Mouse (Mus musculus) liver, embryonic 11.5 days (tissue): Measurements from ENCODE around the gene Sf3a3. TPM values are rescaled to one million over a fixed set of nuclear protein-coding genes. Genes with fewer than 3 reads are reported as not detected.
A peak's percentile ranks its signal among the peaks of the same experiment; 100 is the strongest.

Experiments
- ATAC-seq: fragments of 200-750 bp; cut with Nextera tagmentation; replicated peaks from 2 replicates; pipeline ENCODE4 v1.8.0; 2017; ENCODE audit warnings: moderate number of reproducible peaks, mild to moderate bottlenecking, moderate TSS enrichment, moderate library complexity; ENCODE audit not compliant: low FRiP score
- DNase-seq: peaks from one replicate; pipeline ENCODE4 v3.0.0-alpha.2; 2017; ENCODE audit warnings: low spot score
- H3K27ac ChIP-seq: fragments of 300-500 bp; sonication (generic); 2 replicates; pipeline ENCODE4 v1.5.1; 2014; ENCODE audit warnings: mild to moderate bottlenecking, low read depth, low read length, control low read depth
- H3K27me3 ChIP-seq: fragments of 300-500 bp; sonication (generic); replicated peaks from 2 replicates; pipeline ENCODE4 v1.6.1; 2014; ENCODE audit warnings: low read length, mixed read lengths; ENCODE audit not compliant: control insufficient read depth, insufficient read depth
- H3K36me3 ChIP-seq: fragments of 300-500 bp; sonication (generic); 2 replicates; pipeline ENCODE4 v1.6.1; 2014; ENCODE audit warnings: mild to moderate bottlenecking, low read length, moderate library complexity, mixed read lengths; ENCODE audit not compliant: control insufficient read depth, insufficient read depth
- H3K4me1 ChIP-seq: fragments of 300-500 bp; sonication (generic); replicated peaks from 2 replicates; pipeline ENCODE4 v1.6.1; 2014; ENCODE audit warnings: low read length, mixed read lengths; ENCODE audit not compliant: control insufficient read depth, insufficient read depth
- H3K4me2 ChIP-seq: fragments of 300-500 bp; sonication (generic); 2 replicates; pipeline ENCODE4 v1.6.1; 2014; ENCODE audit warnings: mild to moderate bottlenecking, control low read depth, moderate library complexity
- H3K4me3 ChIP-seq: fragments of 300-500 bp; sonication (generic); 2 replicates; pipeline ENCODE4 v1.5.1; 2014; ENCODE audit warnings: low read depth, low read length, control low read depth
- H3K9ac ChIP-seq: fragments of 300-500 bp; sonication (generic); 2 replicates; pipeline ENCODE4 v1.6.1; 2014; ENCODE audit warnings: low read depth, low read length, control low read depth
- H3K9me3 ChIP-seq: fragments of 300-500 bp; sonication (generic); 2 replicates; pipeline ENCODE4 v1.6.1; 2016; ENCODE audit warnings: low read length, inconsistent platforms, mixed read lengths; ENCODE audit not compliant: control insufficient read depth
- WGBS: fragments of 180-500 bp; shearing (Covaris S2); extraction: QIAGEN DNeasy Blood & Tissue Kit; methylation state at CpG from one replicate; pipeline ENCODE4 v1.1.7; 2014; 5-methylcytosine and 5-hydroxymethylcytosine counted together
- microRNA counts: library from miRNA; unstranded; fragments of <30 nt; microRNA quantifications from one replicate; lab custom pipeline; 2015
- microRNA-seq: library from miRNA; unstranded; fragments of <30 nt; microRNA quantifications from one replicate; pipeline ENCODE4, GENCODE M21; 2017; ENCODE audit warnings: borderline number of aligned reads
- polyA plus RNA-seq: library from polyadenylated mRNA; unstranded; fragments of >200 nt; fragmentation: Nextera tagmentation; extraction: Ambion mirVana; gene quantifications from 2 replicates; pipeline ENCODE4 v1.2.1, GENCODE M21; 2014

The Sf3a3 gene
- polyA plus RNA-seq, 1 experiment from 2014 or later: 172 TPM

DNA sequence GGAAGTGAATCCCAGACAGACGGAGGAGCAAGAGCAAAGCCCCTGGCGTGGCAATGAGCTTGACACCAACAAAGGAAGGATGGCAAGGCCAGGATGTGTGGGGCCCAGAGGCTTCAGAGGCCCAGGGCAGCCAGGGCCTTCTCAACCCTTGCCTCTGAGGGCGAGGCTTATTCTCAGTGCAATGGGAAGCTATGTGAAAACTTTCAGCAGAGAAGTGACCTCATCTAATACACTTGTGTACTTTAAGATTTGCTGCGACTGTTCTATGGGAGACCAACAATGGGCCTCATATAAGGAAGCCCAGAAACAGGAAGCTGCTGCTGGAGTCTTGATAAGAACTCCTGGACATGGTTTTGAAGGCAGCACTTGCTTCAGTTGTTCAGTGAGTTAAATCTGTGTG lies 57.5 kb downstream of the Sf3a3 start:
- Histone ChIP-seq H3K4me3 (no peak overlapping the region), H3K4me1 (peaks cover 72% of the 10 kb centered on the region), H3K27ac (peak overlapping the region; percentile 67), H3K9ac (no peak overlapping the region), H3K9me3 (no peaks in the 10 kb centered on the region), H3K36me3 (no peaks in the 10 kb centered on the region), H3K27me3 (no peaks in the 10 kb centered on the region), H3K4me2 (peak overlapping the region; percentile 24)
- WGBS: 39% methylated on average over 4 of the region's 4 CpGs
- DNase-seq: no peak
- ATAC-seq: 0 out of 2 replicates have a peak, but pooled peaks have one; percentile 2

DNA sequence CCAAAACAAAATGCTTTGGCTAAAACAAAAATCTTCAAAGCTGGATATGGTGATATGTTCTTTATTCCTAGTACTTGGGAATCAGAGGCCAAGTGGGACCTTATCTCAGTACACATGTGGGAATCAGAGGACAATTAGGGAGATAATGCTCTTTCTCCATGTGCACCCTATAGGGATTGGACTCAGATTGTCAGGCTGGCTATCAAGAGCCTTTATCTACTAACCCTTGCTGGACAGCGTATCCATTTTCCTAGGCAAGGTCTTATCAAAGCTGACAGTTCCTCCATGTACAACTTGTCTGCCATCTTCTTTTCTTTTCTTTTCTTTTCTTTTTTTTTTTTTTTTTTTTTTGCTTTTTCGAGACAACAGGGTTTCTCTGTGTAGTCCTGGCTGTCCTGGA lies 58.9 kb downstream of the Sf3a3 start:
- Histone ChIP-seq H3K36me3 (peaks cover under 1% of the 10 kb centered on the region), H3K4me3 (no peak overlapping the region), H3K4me1 (peaks cover 61% of the 10 kb centered on the region), H3K27me3 (no peaks in the 10 kb centered on the region), H3K27ac (no peak overlapping the region), H3K4me2 (0 out of 2 replicates have a peak overlapping the region, but pooled peaks have one; percentile 12), H3K9ac (no peak overlapping the region), H3K9me3 (no peaks in the 10 kb centered on the region)
- no peak for ATAC-seq
- no peak for DNase-seq
- 44% methylated on average over 1 of the region's 2 CpGs for WGBS

DNA sequence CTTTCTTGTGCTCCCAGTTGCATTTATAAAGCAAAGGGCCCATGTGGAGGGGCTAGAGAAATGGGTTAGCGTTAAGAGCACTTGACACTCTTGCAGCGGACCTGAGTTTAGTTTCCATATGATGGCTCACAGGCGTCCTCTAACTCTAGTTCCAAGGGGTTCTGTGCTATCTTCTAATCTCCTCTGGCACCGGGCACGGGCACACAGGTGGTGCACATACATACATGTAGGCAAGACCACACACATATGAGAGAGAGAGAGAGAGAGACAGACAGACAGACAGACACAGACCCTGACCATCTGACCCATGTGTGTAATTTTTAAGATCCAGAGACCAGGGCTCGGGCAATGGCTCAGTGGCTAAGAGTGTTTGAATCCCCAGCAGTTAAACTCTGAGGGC lies 59.4 kb downstream of the Sf3a3 start:
- Histone ChIP-seq H3K9ac (peak overlapping the region; percentile 26; the same call in 1 of the 2 replicates), H3K36me3 (peaks cover 4% of the 10 kb centered on the region), H3K4me1 (peaks cover 56% of the 10 kb centered on the region), H3K4me2 (peak overlapping the region; percentile 65), H3K27ac (peak overlapping the region; percentile 84), H3K9me3 (no peaks in the 10 kb centered on the region), H3K4me3 (peak overlapping the region; percentile 19; the same call in 1 of the 2 replicates), H3K27me3 (no peaks in the 10 kb centered on the region)
- WGBS: 70% methylated on average over 6 of the region's 6 CpGs
- DNase-seq (no peak), ATAC-seq (peak; percentile 19)

DNA sequence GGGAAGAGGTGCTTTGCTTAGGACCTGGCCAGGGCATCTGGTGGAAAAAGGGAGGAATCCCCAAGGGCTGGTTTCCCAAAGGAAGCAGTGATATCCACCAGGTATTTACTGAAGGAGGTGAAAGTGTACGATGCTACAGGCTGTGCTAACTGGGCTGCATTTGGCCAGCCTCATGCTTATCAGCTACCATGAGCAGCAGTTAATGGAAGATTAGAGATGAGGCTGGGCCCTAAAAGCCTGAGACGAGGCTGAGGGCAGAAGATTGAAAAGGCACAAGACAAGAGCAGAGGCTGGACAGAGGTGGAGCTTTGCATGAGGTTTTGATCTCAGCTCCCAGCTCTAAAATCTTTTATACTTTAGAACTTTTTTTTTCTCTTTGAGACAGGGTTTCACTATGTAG lies 59.9 kb downstream of the Sf3a3 start:
- peak overlapping the region; percentile 84 for H3K27ac ChIP-seq
- H3K27me3 ChIP-seq: no peaks in the 10 kb centered on the region
- peak overlapping the region; percentile 26; the same call in 1 of the 2 replicates for H3K9ac ChIP-seq
- H3K36me3 ChIP-seq: peaks cover 8% of the 10 kb centered on the region
- peaks cover 52% of the 10 kb centered on the region for H3K4me1 ChIP-seq
- H3K4me2 ChIP-seq: peak overlapping the region; percentile 65
- peak; percentile 92 for ATAC-seq
- peak overlapping the region; percentile 19; the same call in 1 of the 2 replicates for H3K4me3 ChIP-seq
- no peaks in the 10 kb centered on the region for H3K9me3 ChIP-seq
- WGBS: 15% methylated on average over 2 of the region's 2 CpGs
- DNase-seq: no peak

DNA sequence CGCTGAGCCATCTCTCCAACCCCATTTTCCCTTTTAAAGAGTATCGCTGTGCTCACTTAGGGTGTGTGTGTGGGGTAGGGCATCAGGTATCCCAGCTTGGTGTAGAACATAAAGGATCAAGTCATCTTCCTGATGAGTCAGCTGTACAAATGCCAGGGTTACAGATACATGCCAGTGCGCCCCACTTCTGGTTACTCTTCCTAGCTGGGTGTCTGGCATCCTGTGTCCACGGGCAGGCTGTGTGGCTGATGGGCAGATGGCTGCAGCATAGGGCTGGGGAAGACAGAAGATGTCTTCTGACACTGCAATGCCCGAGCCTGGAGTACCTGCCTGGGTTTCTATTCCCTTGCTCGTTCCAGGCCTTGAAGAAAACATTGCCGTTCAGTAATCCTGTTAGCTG lies 66.8 kb downstream of the Sf3a3 start:
- no peak overlapping the region for H3K4me2 ChIP-seq
- 93% methylated on average over 7 of the region's 7 CpGs for WGBS
- H3K9ac ChIP-seq: no peak overlapping the region
- ATAC-seq: no peak
- H3K27ac ChIP-seq: no peak overlapping the region
- no peaks in the 10 kb centered on the region for H3K9me3 ChIP-seq
- no peak overlapping the region for H3K4me3 ChIP-seq
- H3K4me1 ChIP-seq: no peaks in the 10 kb centered on the region
- no peaks in the 10 kb centered on the region for H3K27me3 ChIP-seq
- peaks cover 29% of the 10 kb centered on the region for H3K36me3 ChIP-seq
- no peak for DNase-seq

MicroRNA genes within 50 kb of the gene (microRNA counts, 519-probe panel; counts per million panel counts)
- not detected for microRNA mmu-miR-697 (lab: Ali Mortazavi, UCI)
- microRNA mmu-miR-698 (lab: Ali Mortazavi, UCI): not detected

Small RNA genes lying within 50 kb of the gene (microRNA-seq; reads per million reads assigned to microRNA genes)
- gene Gm24721 (not detected), gene Mir697 (not detected), gene Mir698 (not detected)

Other genes starting within 250 kb of the Sf3a3 start
- gene 3100002H09Rik, start 104.0 kb upstream of the Sf3a3 start, polyA plus RNA-seq: not detected in 2 replicates
- gene Pou3f1, start 58.0 kb upstream of the Sf3a3 start, polyA plus RNA-seq: 0.16 and 0.21 TPM in 2 replicates
- gene Utp11, start 21.2 kb upstream of the Sf3a3 start, polyA plus RNA-seq: 73.3 and 80.5 TPM in 2 replicates
- gene Fhl3, start 14.1 kb upstream of the Sf3a3 start, polyA plus RNA-seq: 5.1 and 6.8 TPM in 2 replicates
- gene Inpp5b, start 27.1 kb downstream of the Sf3a3 start, polyA plus RNA-seq: 58.2 and 63.3 TPM in 2 replicates
- gene Mtf1, start 87.3 kb downstream of the Sf3a3 start, polyA plus RNA-seq: 21.2 and 24.2 TPM in 2 replicates
- gene Yrdc, start 135.9 kb downstream of the Sf3a3 start, polyA plus RNA-seq: 43.5 and 49.2 TPM in 2 replicates
- 25.5 and 26.2 TPM in 2 replicates for gene 1110065P20Rik, start 136.4 kb downstream of the Sf3a3 start, polyA plus RNA-seq
- 0.18 and 0.23 TPM in 2 replicates for gene Maneal, start 147.4 kb downstream of the Sf3a3 start, polyA plus RNA-seq
- 0.08 TPM in 1 of 2 replicates, not detected in the other for gene Epha10, start 166.1 kb downstream of the Sf3a3 start, polyA plus RNA-seq
- 3.5 and 4.1 TPM in 2 replicates for gene 9930104L06Rik, start 222.3 kb downstream of the Sf3a3 start, polyA plus RNA-seq
- 190 and 201 TPM in 2 replicates for gene Cdca8, start 224.5 kb downstream of the Sf3a3 start, polyA plus RNA-seq